Mouse (Mus musculus) gastrocnemius, adult 18-20 months (tissue): ENCODE results near the gene Ppp5c. TPM values are rescaled to one million over a fixed set of nuclear protein-coding genes. Genes with fewer than 3 reads are reported as not detected.
"Not testable (repeated sequence)": the region's sequence is repeated elsewhere in the genome, so short reads cannot be mapped to it uniquely, and the experiment has no call there.

Experiments used
- DNase-seq: peaks from one replicate; pipeline ENCODE4 v3.0.0; 2021; ENCODE audit warnings: low spot score
- long read RNA-seq, 2 experiments: library from polyadenylated mRNA; stranded (forward); transcript quantifications; one replicate each; pipeline ENCODE4 v2.0.0; 2021
- total RNA-seq, 2 experiments: library from RNA; stranded (reverse); gene quantifications; 2 replicates each; pipeline ENCODE4 v1.2.3; 2021

The Ppp5c gene
- total RNA-seq, result 10 to 100 TPM; 62.4 to 63.0 TPM
- long read RNA-seq, experiment 1, transcript Ppp5c-201 (13 exons, 2,072 nt), result major isoform, 107 of 115 reads
- long read RNA-seq, experiment 1, partial matches to known transcripts, result 2 of 115 reads
- long read RNA-seq, experiment 1, other reads (novel, unspliced or antisense), result 4 of 115 reads
- long read RNA-seq, experiment 2, transcript Ppp5c-201 (13 exons, 2,072 nt), result major isoform, 78 of 96 reads
- long read RNA-seq, experiment 2, partial matches to known transcripts, result 5 of 96 reads
- long read RNA-seq, experiment 2, other reads (novel, unspliced or antisense), result 11 of 96 reads

GRCm38 (mm10) chr7:17027588-17028343 is at the start of gene Ppp5c:
Ppp5c (minus strand) TSS chr7:17027924.
- DNase-seq, result peak; percentile 88

GRCm38 (mm10) chr7:17076542-17076941 is 48.8 kb upstream of the Ppp5c start:
- DNase-seq, result no peak

- DNase-seq, result peak; percentile 38
These were observed 46.3 kb upstream of the Ppp5c start, which contains the start of gene Psg16 for GRCm38 (mm10) chr7:17073904-17074615. Psg16 (plus strand) TSS chr7:17074040.

GRCm38 (mm10) chr7:17073513-17073903 is 45.8 kb upstream of the Ppp5c start:
- DNase-seq, result no peak

GRCm38 (mm10) chr7:17067651-17068050 is 39.9 kb upstream of the Ppp5c start:
- not testable (repeated sequence) for DNase-seq

- no peak for DNase-seq
These were observed 39.3 kb upstream of the Ppp5c start for GRCm38 (mm10) chr7:17067000-17067399.

GRCm38 (mm10) chr7:17066412-17066811 is 38.7 kb upstream of the Ppp5c start:
- DNase-seq, result peak; percentile 87

GRCm38 (mm10) chr7:17065620-17066019 is 37.9 kb upstream of the Ppp5c start:
- no peak for DNase-seq

- DNase-seq, result no peak
These were observed 35.1 kb upstream of the Ppp5c start for GRCm38 (mm10) chr7:17062845-17063244.

- DNase-seq, result peak; percentile 51
These were observed 34.7 kb upstream of the Ppp5c start, which contains the start of gene Hif3a for GRCm38 (mm10) chr7:17062389-17062788. Hif3a (minus strand) TSS chr7:17062427.

- peak; percentile 60 for DNase-seq
These were observed 33.3 kb upstream of the Ppp5c start for GRCm38 (mm10) chr7:17060782-17061605.

- peak; percentile 98 for DNase-seq
These were observed 32.5 kb upstream of the Ppp5c start for GRCm38 (mm10) chr7:17060031-17060781.

- DNase-seq, result no peak
These were observed 31.7 kb upstream of the Ppp5c start for GRCm38 (mm10) chr7:17059463-17059844.

- DNase-seq, result peak; percentile 39
These were observed 31.2 kb upstream of the Ppp5c start for GRCm38 (mm10) chr7:17058816-17059462.

GRCm38 (mm10) chr7:17058071-17058689 is 30.5 kb upstream of the Ppp5c start:
- DNase-seq, result peak; percentile 93

- peak; percentile 30 for DNase-seq
These were observed 29.1 kb upstream of the Ppp5c start for GRCm38 (mm10) chr7:17056601-17057523.

GRCm38 (mm10) chr7:17056081-17056581 is 28.4 kb upstream of the Ppp5c start:
- peak; percentile 91 for DNase-seq
